Mouse (Mus musculus) CH12.LX (cell line): Measurements from ENCODE around the gene Tspan3. TPM values are rescaled to one million over a fixed set of nuclear protein-coding genes. Genes with fewer than 3 reads are reported as not detected.

ENCODE experiments used
- DNase-seq: peaks from one replicate; pipeline ENCODE4 v3.0.0-alpha.2; 2013; ENCODE audit errors: extremely low read depth
- H3K27ac ChIP-seq: 2 replicates; pipeline ENCODE4 v1.5.1; 2012; ENCODE audit warnings: low read depth, mild to moderate bottlenecking, control low read depth, moderate library complexity; ENCODE audit not compliant: insufficient read depth
- H3K27me3 ChIP-seq: replicated peaks from 2 replicates; pipeline ENCODE3; 2012; ENCODE audit warnings: inconsistent platforms
- H3K36me3 ChIP-seq, 2 experiments: replicated peaks in 1 of 2; 2 replicates each; pipeline versions ENCODE3 to v1.6.1; 2012; ENCODE audit warnings: inconsistent platforms in 1 of 2, low read length in 1 of 2, mild to moderate bottlenecking in 1 of 2, mixed read lengths in 1 of 2, moderate library complexity in 1 of 2; ENCODE audit not compliant: control insufficient read depth in 1 of 2, insufficient read depth in 1 of 2
- H3K4me1 ChIP-seq, 2 experiments: 2 replicates each; pipeline ENCODE4 v1.6.1; 2012; ENCODE audit warnings: inconsistent platforms in 1 of 2, moderate library complexity in 1 of 2; ENCODE audit not compliant: insufficient read depth in 2 of 2, control insufficient read depth in 1 of 2
- H3K4me2 ChIP-seq: 2 replicates; pipeline ENCODE4 v1.6.1; 2012; ENCODE audit warnings: low read depth, mild to moderate bottlenecking, control low read depth; ENCODE audit not compliant: poor library complexity, insufficient read depth, severe bottlenecking
- H3K4me3 ChIP-seq, 3 experiments: fragments of 150-350 bp in 1 of 3; sonication (generic) in 1 of 3; replicated peaks in 1 of 3; 2 replicates each; pipeline versions ENCODE3 to v1.5.1; 2011 to 2012; ENCODE audit warnings: low read depth in 2 of 3, low read length in 2 of 3, mild to moderate bottlenecking in 2 of 3, moderate library complexity in 2 of 3, control low read depth in 1 of 3, improper control_type of control experiment in 1 of 3, inconsistent platforms in 1 of 3, mixed read lengths in 1 of 3; ENCODE audit not compliant: poor library complexity in 1 of 3
- H3K79me2 ChIP-seq: replicated peaks from 2 replicates; pipeline ENCODE4 v1.6.1; 2012; ENCODE audit warnings: mild to moderate bottlenecking, moderate library complexity; ENCODE audit not compliant: control insufficient read depth, poor library complexity, insufficient read depth, severe bottlenecking; ENCODE audit errors: extremely low read depth
- H3K9ac ChIP-seq: 2 replicates; pipeline ENCODE4 v1.6.1; 2012; ENCODE audit warnings: low read depth, mild to moderate bottlenecking, control low read depth, moderate library complexity; ENCODE audit not compliant: insufficient read depth
- H3K9me3 ChIP-seq: replicated peaks from 2 replicates; pipeline ENCODE3; 2012; ENCODE audit warnings: low read length, inconsistent platforms, mixed read lengths
- CHD1 ChIP-seq: IDR thresholded peaks from 2 replicates; pipeline ENCODE4 v1.6.1; 2012; ENCODE audit warnings: low read depth, low read length, improper control_type of control experiment, inconsistent platforms
- CHD2 ChIP-seq: IDR thresholded peaks from 2 replicates; pipeline ENCODE4 v1.6.1; 2011; ENCODE audit warnings: low read length, improper control_type of control experiment
- CTCF ChIP-seq, 2 experiments: IDR thresholded peaks in 1 of 2; conservative IDR thresholded peaks in 1 of 2; 2 replicates each; pipeline ENCODE4 v1.5.1; 2011 to 2012; ENCODE audit warnings: low read depth in 2 of 2, low read length in 2 of 2, improper control_type of control experiment in 1 of 2, inconsistent platforms in 1 of 2, mild to moderate bottlenecking in 1 of 2, moderate library complexity in 1 of 2
- E2F4 ChIP-seq: IDR thresholded peaks from 2 replicates; pipeline ENCODE4 v1.6.1; 2011; ENCODE audit warnings: low read depth, low read length, improper control_type of control experiment; ENCODE audit not compliant: insufficient replicate concordance
- ETS1 ChIP-seq: conservative IDR thresholded peaks from 2 replicates; pipeline ENCODE4 v1.6.1; 2012; ENCODE audit warnings: low read depth, mild to moderate bottlenecking, inconsistent platforms, low read length, improper control_type of control experiment, moderate library complexity
- GABPA ChIP-seq: IDR thresholded peaks from 2 replicates; pipeline ENCODE4 v1.6.1; 2012; ENCODE audit warnings: low read depth, low read length, improper control_type of control experiment, inconsistent platforms; ENCODE audit not compliant: insufficient replicate concordance
- JUND ChIP-seq: conservative IDR thresholded peaks from 2 replicates; pipeline ENCODE4 v1.6.1; 2011; ENCODE audit warnings: low read depth, low read length, improper control_type of control experiment
- MAFK ChIP-seq: IDR thresholded peaks from 2 replicates; pipeline ENCODE4 v1.6.1; 2011; ENCODE audit warnings: low read length, improper control_type of control experiment; ENCODE audit not compliant: insufficient replicate concordance
- MEF2A ChIP-seq: IDR thresholded peaks from 2 replicates; pipeline ENCODE4 v1.6.1; 2014; ENCODE audit warnings: low read depth, mild to moderate bottlenecking, inconsistent platforms, low read length, improper control_type of control experiment, borderline replicate concordance
- NRF1 ChIP-seq: IDR thresholded peaks from 2 replicates; pipeline ENCODE4 v1.6.1; 2014; ENCODE audit warnings: low read depth, mild to moderate bottlenecking, inconsistent platforms, low read length, improper control_type of control experiment, moderate library complexity
- POLR2A ChIP-seq: IDR thresholded peaks from 2 replicates; pipeline ENCODE4 v1.6.1; 2011; ENCODE audit warnings: low read depth, mild to moderate bottlenecking, improper control_type of control experiment, low read length
- POLR2AphosphoS2 ChIP-seq: IDR thresholded peaks from 2 replicates; pipeline ENCODE4 v1.6.1; 2011; ENCODE audit warnings: low read depth, low read length, improper control_type of control experiment
- RAD21 ChIP-seq: IDR thresholded peaks from 2 replicates; pipeline ENCODE4 v1.6.1; 2011; ENCODE audit warnings: low read depth, mild to moderate bottlenecking, low read length, improper control_type of control experiment, moderate library complexity
- RCOR1 ChIP-seq: conservative IDR thresholded peaks from 2 replicates; pipeline ENCODE4 v1.6.1; 2012; ENCODE audit warnings: low read depth, mild to moderate bottlenecking, inconsistent platforms, low read length, improper control_type of control experiment
- SIN3A ChIP-seq: IDR thresholded peaks from 2 replicates; pipeline ENCODE4 v1.6.1; 2012; ENCODE audit warnings: low read length, improper control_type of control experiment, inconsistent platforms
- SMC3 ChIP-seq: IDR thresholded peaks from 2 replicates; pipeline ENCODE4 v1.6.1; 2011; ENCODE audit warnings: low read depth, low read length, improper control_type of control experiment
- TCF12 ChIP-seq: IDR thresholded peaks from 2 replicates; pipeline ENCODE4 v1.6.1; 2014; ENCODE audit warnings: low read depth, mild to moderate bottlenecking, inconsistent platforms, low read length, improper control_type of control experiment
- USF1 ChIP-seq: IDR thresholded peaks from 2 replicates; pipeline ENCODE4 v1.6.1; 2014; ENCODE audit warnings: low read depth, mild to moderate bottlenecking, inconsistent platforms, low read length, improper control_type of control experiment
- ZC3H11A ChIP-seq: IDR thresholded peaks from 2 replicates; pipeline ENCODE4 v1.6.1; 2012; ENCODE audit warnings: low read depth, mild to moderate bottlenecking, inconsistent platforms, low read length, improper control_type of control experiment
- ZNF384 ChIP-seq: IDR thresholded peaks from 2 replicates; pipeline ENCODE4 v1.6.1; 2012; ENCODE audit warnings: low read depth, low read length, improper control_type of control experiment, inconsistent platforms
- dilution Hi-C: fragments of 300-500 bp; cut with MboI; formaldehyde crosslinking; loops from 2 replicates; pipeline ENCODE4 v1.14.3; 2020; ENCODE audit warnings: low sequenced_read_pairs; ENCODE audit not compliant: extremely low pct_unique_long_range_greater_than_20kb, extremely low pct_ligation_motif_present
- in situ Hi-C: fragments of 300-500 bp; cut with MboI; formaldehyde crosslinking; loops from 3 replicates; pipeline ENCODE4 v1.14.3; 2019; ENCODE audit warnings: low sequenced_read_pairs, low pct_ligation_motif_present, low pct_unique_long_range_greater_than_20kb, mixed read lengths
- polyA plus RNA-seq: library from polyadenylated mRNA; unstranded; fragments of >175 nt; gene quantifications from 2 replicates; pipeline ENCODE4 v1.2.1, GENCODE M21; 2012; ENCODE audit warnings: low read depth; ENCODE audit not compliant: insufficient read length
- total RNA-seq, 2 experiments: library from RNA; depleted of rRNA; stranded (reverse); fragments of 300-350 nt in 1 of 2; fragments of >200 nt in 1 of 2; gene quantifications; 2 replicates each; pipeline ENCODE4 v1.2.3; 2012 to 2014

Tspan3 gene
- total and polyA plus RNA-seq, 3 experiments = 34.5 to 85.9 (median 60.4) TPM

DNA sequence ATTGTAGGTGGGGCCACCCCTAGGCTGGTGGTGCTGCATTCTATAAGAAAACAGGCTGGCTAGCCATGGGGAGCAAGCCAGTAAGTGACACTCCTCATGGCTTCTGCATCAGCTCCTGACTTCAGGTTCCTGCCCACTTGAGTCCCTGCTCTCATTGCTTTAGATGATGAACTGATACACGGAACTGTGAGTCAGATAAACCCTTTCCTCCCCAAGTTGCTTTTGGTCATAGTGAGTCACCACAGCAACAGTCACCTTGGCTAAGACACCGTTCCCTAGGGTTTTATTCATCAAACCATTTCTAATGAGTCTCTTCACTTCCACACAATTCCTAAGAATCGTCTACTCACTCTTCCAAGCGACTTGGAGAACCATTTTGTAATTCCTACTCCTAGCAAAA lies 31.6 kb upstream of the Tspan3 start:
- Histone ChIP-seq H3K4me3 (no peak overlapping the region), H3K27me3 (no peaks in the 10 kb centered on the region), H3K9ac (no peak overlapping the region), H3K36me3 (no peaks in the 10 kb centered on the region), H3K9me3 (no peaks in the 10 kb centered on the region), H3K79me2 (no peaks in the 10 kb centered on the region), H3K27ac (no peak overlapping the region), H3K4me2 (no peak overlapping the region), H3K4me1 (peaks cover 2 to 15% of the 10 kb centered on the region in 2 experiments; a peak in 2 of 4 replicates)
- no peak for DNase-seq
- in situ Hi-C loops (no loop called here), dilution Hi-C loops (no loop called here)
- TF ChIP-seq NRF1 = no peak
- TF ChIP-seq RAD21 = no peak
- TF ChIP-seq MEF2A = no peak
- TF ChIP-seq USF1 = no peak
- no peak for TF ChIP-seq POLR2AphosphoS2
- TF ChIP-seq JUND = no peak
- no peak for TF ChIP-seq SMC3
- no peak for TF ChIP-seq POLR2A
- TF ChIP-seq E2F4 = no peak
- no peak for TF ChIP-seq ZNF384

DNA sequence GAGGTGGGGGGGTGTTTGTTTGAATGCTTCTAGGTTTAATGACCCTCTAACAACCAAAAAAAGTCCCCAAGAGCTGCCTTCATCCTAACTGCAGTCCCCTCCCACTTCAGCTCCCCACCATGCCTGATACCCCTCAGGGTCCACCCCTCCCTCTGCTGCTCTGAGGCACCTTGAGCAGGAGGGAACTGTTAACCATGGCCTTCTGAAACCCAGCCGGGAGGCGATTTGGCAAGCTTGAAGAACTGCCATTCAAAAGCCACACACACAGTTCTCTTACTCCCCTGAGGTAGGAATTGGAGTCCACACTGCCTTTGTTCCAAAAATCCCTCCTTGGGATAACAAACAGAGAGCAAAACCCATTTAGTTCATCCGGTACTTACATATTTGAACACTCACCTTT lies 29.9 kb upstream of the Tspan3 start:
- Histone ChIP-seq H3K4me1 (peaks cover 2 to 6% of the 10 kb centered on the region in 2 experiments; a peak in 2 of 4 replicates), H3K27me3 (no peaks in the 10 kb centered on the region), H3K79me2 (no peaks in the 10 kb centered on the region), H3K36me3 (no peaks in the 10 kb centered on the region), H3K4me2 (no peak overlapping the region), H3K27ac (no peak overlapping the region), H3K4me3 (no peak overlapping the region), H3K9ac (no peak overlapping the region), H3K9me3 (no peaks in the 10 kb centered on the region)
- DNase-seq = no peak
- in situ Hi-C loops (no loop called here), dilution Hi-C loops (no loop called here)
- TF ChIP-seq CTCF (conservative IDR thresholded peaks at IDR 0.05 in 1 of 2, IDR thresholded peaks at IDR 0.05 in 1 of 2; ENCODE audit: low read depth in 2 of 2, low read length in 2 of 2) = no peak
- TF ChIP-seq ETS1 = no peak
- no peak for TF ChIP-seq GABPA
- no peak for TF ChIP-seq CHD2
- TF ChIP-seq CHD1 = no peak
- no peak for TF ChIP-seq TCF12
- no peak for TF ChIP-seq SIN3A
- TF ChIP-seq MAFK = no peak
- no peak for TF ChIP-seq ZC3H11A
- TF ChIP-seq RCOR1 = no peak
- TF ChIP-seq MEF2A = no peak
- TF ChIP-seq POLR2A = no peak
